Mouse (Mus musculus): ENCODE results near the gene Gm29609. TPM values are rescaled to one million over a fixed set of nuclear protein-coding genes. Genes with fewer than 3 reads are reported as not detected.
A peak's percentile ranks its signal among the peaks of the same experiment; 100 is the strongest.
"Not testable (repeated sequence)": the region's sequence is repeated elsewhere in the genome, so short reads cannot be mapped to it uniquely, and the experiment has no call there.

Gene Gm29609
- polyA plus RNA-seq (2012; rRNA removed): 2.6 and 3.6 TPM in 2 replicates

DNA sequence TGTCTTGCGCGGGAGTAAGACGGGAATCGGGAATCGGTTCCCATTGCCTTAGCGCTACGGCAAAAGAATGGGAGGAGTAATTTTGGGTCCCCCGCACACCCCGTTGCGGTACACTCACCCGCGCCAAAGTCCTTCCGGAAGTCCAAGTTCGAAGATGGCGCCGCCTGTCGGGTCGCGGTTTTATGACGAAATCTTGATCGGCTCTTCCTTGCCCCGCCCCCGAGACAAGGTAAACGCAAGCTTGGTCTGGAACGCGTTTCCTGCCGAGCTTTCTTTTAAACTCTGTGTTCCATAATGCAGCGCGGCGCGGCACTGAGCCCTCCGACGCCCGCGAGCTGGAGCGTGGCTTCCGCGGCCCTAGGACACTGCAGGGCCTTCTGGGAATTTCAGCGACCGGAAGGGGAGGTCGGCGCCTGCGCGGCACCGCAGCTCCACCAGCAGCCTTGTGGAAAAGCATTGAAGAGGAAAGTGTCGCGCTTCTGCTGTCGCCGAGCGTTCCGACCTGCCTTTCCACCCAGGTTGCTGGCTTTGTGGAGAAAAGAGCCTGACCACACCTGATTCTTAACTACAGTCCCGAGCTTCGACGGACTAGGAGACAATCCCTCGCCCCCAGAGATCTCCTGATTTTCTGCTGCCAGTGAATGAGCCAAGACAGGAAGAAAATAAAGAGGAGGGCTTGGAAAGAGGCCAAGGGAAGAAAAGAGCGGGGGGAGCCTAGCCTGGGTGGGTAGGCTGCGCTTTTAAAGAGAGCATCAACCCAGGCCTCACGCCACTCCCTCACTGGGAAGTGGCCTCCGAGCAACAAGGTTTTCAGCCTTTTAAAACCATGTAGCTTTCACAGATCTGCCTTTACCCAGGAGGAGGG lies at the start of gene Gm29609, which contains the start of gene Gtf3c2:
Gene Gm29609, minus strand, starts transcription at position 146 of the 865 bp plus-strand sequence.
Gene Gtf3c2, minus strand, starts transcription at position 379 of the 865 bp plus-strand sequence.
- peak; percentile 63 for DNase-seq (ENCODE audit: low read depth)

DNA sequence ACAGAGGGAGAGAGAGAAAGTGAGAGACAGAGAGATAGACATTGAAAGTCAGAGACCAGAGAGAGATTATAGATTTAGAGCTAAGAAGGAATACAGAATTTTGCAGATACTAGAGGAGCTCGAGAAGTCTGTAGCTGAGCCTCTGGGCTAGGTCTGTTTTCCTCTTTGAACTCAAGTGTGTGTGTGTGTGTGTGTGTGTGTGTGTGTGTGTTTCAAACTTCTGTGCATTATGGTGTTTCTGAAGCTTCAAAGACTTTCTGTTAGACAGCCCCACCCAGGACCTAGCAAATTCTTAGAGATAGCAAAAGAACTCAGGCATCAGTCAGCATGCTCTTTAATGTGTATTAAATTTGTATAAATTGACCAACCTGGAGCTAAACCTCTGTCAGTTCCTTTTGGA lies 46.9 kb upstream of the Gm29609 start:
- DNase-seq (ENCODE audit: low read depth): no peak

DNA sequence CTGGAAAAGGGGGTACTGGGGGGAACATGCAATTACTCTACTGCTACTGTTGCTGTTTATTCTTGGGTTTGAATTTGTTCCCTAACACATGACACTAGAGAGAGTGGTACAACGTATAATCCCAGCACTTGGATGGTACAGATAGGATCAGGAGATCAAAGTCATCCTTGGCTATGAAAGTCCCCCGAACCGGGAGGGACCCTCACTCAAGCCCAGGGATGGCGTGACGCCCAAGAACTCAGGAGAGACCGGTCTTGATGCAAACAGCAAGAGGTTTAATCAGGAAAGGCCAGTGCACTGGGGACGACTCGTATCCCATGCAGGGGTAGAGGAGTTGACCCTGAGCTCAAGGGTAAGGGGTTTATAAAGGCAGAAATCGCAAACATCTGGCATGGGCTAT lies 43.0 kb upstream of the Gm29609 start:
- DNase-seq (ENCODE audit: low read depth): no peak

DNA sequence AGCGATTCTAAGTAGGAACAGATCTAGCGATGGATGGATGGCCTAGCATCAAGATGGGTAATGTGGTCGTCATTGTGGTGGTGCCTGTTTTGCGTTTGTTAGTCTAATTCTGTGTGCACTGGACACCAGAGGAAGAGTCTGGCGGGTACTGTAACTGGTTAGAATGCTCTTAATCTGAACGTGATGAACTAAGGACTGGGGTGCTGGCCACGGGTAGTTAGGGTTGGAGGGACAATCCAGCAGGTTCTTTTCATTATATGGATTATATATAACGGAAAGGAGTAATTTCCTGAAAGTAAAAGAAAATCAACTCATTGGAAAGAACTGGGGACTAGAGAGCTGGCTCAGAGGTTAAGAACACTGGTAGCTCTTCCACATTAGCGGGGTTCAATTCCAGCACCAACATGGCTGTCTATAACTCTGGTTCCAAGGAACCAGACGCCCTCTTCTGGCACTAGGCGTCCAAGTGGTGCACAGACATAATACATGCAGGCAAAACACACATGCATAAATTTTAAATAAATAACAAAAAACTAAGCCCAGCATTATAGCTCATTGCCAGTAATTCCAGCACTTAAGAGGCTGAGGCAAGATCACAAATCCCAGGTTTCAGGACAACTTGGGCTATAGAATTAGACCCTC lies 41.7 kb upstream of the Gm29609 start:
- no peak for DNase-seq (ENCODE audit: low read depth)

DNA sequence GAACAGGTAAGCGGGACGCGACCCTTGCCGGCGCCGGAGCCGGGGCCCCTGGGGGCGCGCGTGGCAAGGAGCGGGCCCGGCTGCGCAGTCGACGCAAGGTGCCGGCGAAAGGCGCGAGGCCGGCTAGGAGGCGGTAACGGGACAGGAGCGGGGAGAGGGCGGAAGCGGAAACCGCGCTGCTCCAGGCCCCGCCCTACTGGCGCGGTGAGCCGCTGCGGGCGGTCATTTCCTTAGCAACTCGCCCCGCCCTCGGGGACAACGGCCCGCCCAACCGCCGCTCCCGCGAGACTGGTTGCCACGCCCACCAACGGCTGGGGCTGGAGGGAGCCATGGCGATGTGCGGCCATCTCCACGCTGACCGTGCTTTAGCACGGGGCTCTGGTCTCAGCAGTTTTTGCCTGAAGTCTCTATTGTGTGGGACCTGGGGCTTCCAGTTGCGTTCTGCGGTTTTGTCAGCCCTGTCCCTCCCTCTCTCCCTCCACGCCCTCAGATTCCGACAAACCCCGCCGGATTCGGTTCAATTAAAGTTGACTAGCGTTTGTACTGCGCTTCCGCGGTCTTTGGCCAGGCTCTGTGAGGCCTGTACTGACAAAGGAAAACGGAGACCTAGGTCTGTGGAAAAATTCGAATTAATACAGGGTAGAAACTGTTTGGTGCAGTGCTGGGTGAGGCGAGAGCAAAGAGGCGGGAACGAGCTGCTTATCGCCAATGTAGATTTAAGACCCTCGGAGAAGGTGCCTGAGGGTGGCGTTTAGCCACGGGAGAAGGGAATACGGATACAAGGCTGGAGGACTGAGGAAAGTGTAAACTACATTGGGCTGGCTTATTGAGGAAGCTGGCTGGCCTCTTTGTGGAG lies 41.0 kb upstream of the Gm29609 start, which contains the start of gene Ppm1g:
Gene Ppm1g, minus strand, starts transcription at position 240 of the 856 bp plus-strand sequence.
- DNase-seq (ENCODE audit: low read depth): no peak

DNA sequence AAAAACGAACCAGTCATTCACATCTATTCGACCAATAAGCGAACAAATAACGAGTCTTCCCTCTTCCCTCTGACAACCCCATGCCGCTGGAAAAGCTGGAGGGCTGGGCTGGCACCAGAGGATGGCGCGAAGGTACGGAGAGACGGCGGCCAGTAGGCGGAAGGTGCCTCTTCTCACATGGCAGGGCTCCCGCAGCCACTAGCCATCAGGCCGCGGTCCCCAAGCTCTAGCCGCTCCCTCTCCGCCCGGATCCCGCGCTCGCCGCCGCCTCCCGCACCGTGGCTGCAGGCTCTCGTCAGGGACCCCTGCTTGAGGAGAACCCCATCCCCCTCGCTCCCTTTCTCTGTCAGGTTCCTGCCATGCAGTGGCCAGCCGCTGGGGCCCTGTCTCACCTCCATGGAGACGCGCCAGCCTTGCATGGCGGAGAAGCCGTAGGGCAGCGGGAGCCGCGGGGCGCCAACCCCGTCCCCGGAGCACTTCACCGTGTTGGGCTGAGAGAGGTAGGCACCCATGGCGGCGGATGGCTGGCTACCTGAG lies 40.3 kb upstream of the Gm29609 start:
- no peak for DNase-seq (ENCODE audit: low read depth)

DNA sequence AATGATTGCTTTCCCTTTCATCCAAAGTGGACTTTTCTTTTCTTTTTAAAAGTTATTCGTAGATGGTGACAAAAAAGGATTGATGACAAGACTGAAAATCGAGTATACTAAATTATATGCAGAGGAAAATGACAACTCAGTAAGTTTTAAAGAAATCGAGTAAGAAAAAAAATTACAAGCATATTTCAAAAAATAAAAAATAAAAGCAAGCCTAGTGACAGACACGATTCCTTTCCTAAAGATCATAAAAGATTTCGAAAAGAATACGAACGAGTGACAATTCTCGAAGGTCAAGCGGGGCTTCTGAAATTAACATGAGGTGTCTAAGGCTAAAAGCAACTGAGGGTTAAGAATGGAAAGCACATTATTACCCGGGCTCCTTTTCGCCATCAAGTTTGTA lies 39.8 kb upstream of the Gm29609 start:
- DNase-seq (ENCODE audit: low read depth): no peak

DNA sequence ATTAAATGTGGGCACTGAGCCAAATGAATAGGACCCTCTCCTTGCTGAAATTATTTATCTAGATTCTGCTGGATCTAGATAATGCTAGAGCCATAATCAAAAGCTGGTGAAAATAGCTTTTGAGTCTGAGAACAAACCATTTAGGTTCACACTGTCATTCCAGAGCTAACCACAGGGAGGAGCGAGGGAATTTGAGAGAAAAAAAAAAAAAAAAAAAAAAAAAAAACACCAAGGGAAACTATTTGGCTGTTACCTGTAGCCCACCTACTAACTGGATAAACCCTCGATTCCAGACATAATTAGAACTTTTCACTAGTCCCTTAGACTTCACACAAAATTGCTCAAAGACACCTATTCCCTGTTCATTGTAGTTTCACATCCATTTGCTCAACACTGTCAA lies 39.4 kb upstream of the Gm29609 start:
- no peak for DNase-seq (ENCODE audit: low read depth)

DNA sequence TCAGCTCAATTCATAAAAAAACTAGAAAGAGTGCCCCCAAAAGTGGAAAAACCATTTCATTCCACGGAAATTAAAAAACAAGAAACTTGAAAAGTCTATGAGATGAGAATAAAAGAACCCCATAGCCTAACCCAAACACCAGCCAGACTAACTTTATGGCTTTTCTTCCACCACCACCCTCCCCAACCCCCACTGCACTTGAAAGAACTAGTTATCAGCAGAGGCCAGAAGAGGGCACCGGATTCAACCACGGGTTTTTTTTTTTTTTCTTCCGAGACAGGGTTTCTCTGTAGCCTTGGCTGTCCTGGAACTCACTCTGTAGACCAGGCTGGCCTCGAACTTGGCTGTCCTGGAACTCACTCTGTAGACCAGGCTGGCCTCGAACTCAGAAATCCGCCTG lies 38.6 kb upstream of the Gm29609 start:
- DNase-seq (ENCODE audit: low read depth): no peak

DNA sequence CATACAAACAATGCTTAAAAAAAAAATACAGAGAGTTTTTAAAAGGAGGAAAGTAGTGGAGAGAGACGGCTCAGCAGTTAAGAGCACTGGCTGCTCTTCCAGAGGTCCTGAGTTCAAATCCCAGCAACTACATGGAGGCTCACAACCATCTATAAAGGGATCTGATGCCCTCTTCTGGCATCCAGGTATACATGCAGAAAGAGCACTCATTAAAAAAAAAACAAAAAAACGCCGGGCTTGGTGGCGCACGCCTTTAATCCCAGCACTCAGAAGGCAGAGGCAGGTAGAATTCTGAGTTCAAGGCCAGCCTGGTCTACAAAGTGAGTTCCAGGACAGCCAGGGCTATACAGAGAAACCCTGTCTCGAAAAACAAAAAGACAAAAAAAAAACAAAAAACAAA lies 36.8 kb upstream of the Gm29609 start:
- DNase-seq (ENCODE audit: low read depth): not testable (repeated sequence)

DNA sequence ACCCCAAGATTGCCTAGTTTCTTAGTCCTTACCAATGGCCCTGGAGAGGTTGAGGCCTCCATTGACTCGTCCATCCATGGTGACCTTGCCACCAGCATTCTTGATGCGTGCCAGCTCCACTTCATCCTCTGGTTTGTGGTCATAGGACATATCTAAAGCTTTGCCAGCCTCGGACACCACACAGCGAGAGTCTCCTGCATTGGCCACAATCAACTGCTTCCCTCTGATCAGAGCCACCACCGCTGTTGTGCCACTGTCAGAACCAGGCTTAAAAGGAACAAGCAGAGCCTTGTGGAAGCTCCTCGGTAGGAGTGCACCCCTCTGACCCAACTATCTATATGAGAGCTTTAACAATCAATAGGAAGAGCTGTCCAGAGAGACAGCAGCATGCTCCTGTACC lies 24.7 kb upstream of the Gm29609 start:
- DNase-seq (ENCODE audit: low read depth): no peak

DNA sequence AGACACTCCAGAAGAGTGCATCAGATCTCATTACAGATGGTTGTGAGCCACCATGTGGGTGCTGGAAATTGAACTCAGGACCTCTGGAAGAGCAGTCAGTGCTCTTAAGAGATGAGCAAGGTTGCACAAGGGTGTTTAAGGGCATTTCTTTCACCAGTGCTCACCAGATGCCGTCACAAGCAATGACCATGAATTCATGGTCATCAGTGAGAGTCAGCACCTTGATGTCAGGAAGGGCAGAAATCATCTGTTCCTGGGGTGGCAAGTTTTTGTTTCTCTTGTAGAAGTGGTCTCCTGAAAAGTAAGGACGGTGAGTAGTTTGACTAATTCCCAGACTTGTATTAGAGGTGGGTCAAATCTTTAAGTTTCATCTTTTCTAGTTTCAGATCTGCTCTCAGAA lies 24.2 kb upstream of the Gm29609 start:
- DNase-seq (ENCODE audit: low read depth): no peak

DNA sequence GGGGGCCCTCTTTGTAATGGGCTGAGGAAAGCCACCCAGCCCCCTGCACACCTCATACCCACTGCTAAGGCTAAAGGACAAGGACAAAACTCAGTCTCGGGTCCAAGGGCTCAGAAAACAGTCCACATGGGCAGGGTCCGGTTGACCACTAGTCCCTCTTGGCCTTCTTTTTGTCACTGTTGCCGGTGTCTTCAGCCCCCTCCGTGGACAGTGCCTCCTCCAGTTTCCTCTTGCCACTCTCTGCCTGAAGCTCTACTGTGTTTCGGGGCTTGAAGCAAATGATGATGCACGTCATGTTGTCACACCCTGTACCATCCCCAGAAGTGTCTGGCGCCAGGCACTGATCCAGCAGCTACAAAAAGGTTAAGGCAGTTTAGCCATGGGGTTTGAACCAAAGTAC lies 23.2 kb upstream of the Gm29609 start:
- DNase-seq (ENCODE audit: low read depth): no peak

DNA sequence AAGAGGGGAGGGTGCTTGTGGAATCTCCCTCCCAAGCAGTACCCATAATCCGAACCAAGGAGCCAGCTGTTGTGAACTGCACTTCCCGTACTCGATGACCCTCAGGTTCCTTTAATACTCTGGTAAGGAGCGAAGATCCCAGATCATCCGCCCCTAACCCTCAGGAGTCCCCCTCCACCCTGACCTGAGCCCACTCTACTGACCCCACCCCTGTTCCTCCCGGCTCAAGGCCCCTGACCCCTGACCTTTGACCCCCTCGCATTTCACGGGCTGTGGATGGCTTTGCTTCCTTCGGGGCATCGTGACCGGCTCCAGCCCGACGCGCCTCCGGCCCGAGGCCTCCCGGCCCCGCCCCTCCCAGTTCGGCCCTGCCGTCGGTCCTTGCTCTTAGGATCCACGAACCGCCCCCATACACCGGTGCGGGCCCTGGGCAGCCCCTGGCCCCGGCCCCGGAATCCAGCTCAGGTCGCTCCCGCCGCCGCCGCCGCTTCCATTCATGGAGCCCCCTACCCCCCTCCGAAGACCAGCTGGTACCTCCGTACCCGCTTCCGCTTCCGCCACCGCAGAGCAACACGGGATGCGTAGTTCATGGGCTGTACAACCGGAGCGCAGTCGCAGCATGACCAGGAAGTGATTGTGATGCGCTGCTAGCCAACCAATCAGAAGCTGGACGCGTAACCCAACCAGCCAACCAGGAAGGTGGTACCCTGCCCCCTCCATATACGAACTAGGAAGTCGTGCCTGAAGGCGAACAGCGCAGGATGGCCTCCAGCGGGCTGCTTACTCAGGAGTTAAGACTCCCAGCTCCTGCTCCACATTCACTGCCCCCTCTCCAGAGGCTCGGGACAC lies 22.3 kb upstream of the Gm29609 start, which contains the start of gene Zfp513:
Gene Zfp513, minus strand, starts transcription at position 562 of the 849 bp plus-strand sequence.
- peak; percentile 86 for DNase-seq (ENCODE audit: low read depth)

DNA sequence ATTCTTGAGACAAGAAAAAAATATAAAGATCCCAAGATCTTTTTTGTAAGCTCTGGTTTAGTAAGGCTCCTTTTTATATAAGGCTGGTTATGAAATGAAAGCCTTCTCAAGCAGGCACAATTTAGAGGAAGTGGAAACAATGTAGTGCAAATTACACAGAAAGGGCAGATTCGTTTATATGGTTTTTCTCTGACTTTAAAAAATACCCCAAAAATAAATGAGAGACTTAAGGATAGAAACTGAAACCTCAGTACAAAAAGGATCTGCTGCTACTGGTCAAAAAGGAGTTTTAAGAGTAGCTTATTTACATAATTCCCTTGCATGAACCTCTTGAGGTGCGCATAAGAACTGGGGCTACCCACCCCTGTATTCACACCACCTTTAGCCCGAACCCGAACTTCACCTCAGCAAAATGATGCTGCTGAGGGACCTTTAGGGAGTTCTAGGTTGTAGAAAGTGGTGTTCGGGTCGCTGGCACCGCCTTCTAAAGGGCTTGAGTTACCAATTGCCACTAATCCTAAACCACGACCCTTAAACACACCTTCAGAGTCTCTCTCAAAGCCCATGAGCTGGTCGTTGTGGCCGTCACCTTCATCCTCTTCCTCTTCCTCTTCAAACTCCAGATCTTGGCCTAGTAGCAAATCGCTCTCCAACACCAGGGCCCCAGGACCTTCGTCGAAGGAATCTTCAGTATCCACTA lies 21.5 kb upstream of the Gm29609 start:
- no peak for DNase-seq (ENCODE audit: low read depth)

DNA sequence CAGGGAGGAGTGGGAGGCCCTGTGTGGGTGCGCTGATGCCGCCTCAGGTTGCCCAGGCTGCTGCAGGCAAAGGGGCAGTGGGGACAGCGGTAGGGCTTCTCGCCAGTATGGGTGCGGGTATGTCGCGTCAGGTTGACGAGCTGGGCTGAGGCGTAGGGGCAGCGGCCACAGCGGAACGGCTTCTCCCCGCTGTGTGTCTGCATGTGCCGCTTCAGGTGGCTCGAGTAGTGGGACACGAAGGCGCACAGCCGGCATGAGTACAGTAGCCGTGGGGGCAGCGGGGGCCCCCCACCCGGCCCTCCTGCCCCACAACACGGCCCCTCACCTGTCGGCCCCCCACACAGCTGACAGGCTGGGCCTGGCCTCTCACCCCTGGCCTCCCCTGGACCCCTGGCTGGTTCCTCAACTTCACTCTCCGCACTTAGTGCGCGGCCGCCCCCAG lies 20.6 kb upstream of the Gm29609 start:
- DNase-seq (ENCODE audit: low read depth): no peak

DNA sequence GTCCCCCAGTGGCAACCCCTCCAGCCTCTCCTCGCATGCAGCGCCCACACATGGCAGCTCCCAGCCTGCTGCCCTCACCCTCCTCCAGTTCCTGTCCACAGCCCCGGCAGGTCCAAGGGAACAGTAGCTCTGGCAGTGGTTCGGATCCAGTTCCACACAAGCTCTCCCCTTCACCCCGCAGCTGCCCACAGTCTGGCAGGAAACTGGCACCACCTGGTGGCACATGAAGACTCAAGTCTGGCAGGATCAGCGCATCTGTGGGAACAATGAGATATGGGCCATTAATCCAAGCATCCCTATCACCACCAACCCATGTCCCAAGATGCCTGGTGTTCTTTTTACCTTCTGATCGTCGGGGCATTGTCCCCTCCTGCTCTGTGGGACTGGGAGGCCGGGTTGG lies 20.2 kb upstream of the Gm29609 start:
- no peak for DNase-seq (ENCODE audit: low read depth)

DNA sequence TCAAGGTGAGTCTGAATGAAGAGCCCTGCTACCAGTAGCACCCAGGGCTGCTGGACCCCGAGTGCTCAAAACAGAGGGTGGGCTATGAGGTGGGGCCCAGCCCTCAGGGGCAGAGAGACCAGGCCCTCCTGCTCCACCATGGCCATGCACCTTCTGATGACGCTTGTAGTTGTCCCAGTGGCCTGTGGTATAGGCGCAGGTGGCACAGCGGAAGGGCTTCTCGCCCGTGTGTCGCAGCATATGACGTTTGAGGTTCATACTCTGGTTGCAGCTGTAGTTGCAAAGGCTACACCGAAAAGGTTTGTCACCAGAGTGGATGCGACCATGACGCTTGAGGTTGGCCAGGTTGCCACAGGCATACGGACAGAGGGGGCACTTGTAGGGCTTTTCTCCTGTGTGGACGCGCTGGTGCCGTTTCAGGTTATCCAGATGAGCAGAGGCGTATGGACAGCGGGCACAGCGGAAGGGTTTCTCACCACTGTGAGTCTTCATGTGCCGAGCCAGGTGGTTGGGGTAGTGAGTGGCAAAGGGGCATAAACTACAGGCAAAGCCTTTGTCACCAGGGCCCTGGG lies 19.7 kb upstream of the Gm29609 start:
- no peak for DNase-seq (ENCODE audit: low read depth)

DNA sequence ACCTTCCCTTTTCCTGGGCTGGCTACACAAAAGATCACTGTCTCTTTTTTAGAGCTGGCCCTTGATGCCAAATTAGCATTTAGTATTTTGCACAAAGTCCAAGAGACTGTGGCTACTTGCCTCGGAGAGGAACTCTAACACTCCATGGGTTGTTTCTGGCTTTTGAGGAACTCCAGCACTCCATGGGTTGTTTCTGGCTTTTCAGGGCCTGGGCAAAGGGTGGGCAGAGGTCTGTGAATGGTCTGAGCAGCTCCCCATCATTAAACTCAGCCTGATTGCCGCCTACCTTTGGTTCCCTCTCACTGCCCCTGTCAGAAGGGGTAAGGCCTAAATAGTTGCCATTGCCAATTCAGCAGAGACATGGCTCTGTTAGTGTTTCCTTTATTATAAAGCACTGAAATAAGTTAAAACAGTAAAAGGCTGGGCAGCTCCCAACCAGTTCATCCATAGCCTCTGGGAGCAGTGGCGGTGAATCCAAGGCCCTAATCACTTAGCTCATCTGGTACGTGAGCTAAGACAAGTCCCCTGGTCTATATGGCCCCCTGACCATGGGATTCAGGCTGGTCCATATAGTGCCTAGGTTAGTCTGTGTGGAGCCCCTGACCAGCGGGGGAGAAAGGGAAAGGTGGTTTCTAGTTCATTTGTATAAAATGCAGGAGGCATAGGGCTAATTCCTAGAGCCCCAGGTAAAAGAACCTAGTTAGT lies 19.1 kb upstream of the Gm29609 start:
- no peak for DNase-seq (ENCODE audit: low read depth)

Data from gonadal fat pad, adult 2 months (tissue).